Mouse (Mus musculus): Measurements from ENCODE around the gene Ergic1.

DNA sequence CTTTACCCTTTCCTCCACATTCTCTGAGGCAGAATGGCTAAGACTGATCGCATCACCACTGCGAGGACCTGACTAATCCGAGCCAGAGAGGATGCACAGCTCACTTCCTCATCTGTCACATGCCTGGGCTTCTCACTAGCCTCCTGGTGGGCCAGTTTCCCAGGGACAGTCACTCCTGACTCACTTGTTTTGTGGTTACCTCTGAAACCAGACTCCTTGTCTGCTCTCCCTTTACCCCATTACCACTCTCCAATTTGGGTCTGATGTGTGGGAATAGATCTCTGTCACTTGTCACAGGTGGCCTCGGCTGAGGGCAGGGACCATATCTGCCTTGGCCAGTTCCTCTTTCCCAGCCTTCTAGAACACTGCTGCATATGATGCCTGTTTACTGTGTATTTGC is 44.3 kb downstream of the Ergic1 start:
- TF ChIP-seq POLR2A (IDR thresholded peaks at IDR 0.05; ENCODE audit: borderline replicate concordance, low read depth, low read length): no peak
- no peak for TF ChIP-seq CTCF (IDR thresholded peaks at IDR 0.05; ENCODE audit: low read depth, low read length)
